Mouse (Mus musculus) frontal cortex, postnatal 10 days (tissue): ENCODE data around the gene Catsperg1.

Source experiments
- DNase-seq, 2 experiments: peaks; one replicate each; pipeline ENCODE4 v3.0.0; 2022; ENCODE audit warnings: low spot score in 2 of 2, mixed read lengths in 1 of 2

Catsperg1 gene

GRCm38 (mm10) chr7:29137429-29137828 lies 76.4 kb downstream of the Catsperg1 start:
- no peak for DNase-seq

- DNase-seq, result no peak
Measured at GRCm38 (mm10) chr7:29134693-29135386, 79.0 kb downstream of the Catsperg1 start, which contains the start of gene Rasgrp4. Gene Rasgrp4 (plus strand): TSS chr7:29134851.

GRCm38 (mm10) chr7:29134230-29134629 lies 79.6 kb downstream of the Catsperg1 start:
- no peak for DNase-seq
